ENCODE assay signal across 18 mouse cellular contexts in the genomic region with DNA sequence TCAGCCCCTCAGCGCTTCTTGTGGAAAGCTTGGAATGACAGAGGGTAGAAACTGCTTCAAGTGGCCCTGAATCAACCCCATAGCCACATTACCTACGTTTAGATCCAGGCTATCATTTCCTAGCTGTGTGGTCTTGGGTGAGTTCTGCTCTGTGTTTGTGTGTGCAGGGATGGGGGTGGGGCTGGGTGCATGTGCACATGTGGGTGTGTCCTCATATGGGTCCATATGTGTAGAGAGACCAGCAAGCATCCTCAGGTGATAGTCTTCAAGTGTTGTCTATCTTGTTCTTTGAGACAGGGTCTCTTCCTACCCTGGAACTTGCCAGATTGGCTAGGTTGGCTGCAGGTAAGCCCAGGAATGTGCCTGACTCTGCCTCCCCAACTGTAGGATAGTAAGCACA. TPM values are rescaled to one million over a fixed set of nuclear protein-coding genes. Genes with fewer than 3 reads are reported as not detected.
A peak's percentile ranks its signal among the peaks of the same experiment; 100 is the strongest.
DNase-seq lines count a peak whose midpoint lies in the region; ATAC-seq and TF ChIP-seq lines count a peak whose summit lies in the region.
"Had no signal": no experiment of that assay in that cellular context is flagged by ENCODE, and none has a peak within 500 bp of the region (broad histone marks: within the 10 kb centered on the region; RNA-seq: fewer than 3 reads in every experiment).

No protein-coding gene starts in this region.

- peak overlapping the region; percentile 55; the same call in 1 of the 2 replicates for H3K27ac ChIP-seq in kidney, embryonic 16.5 days (ENCODE audit: low read length)
- peak overlapping the region; percentile 99 for H3K27ac ChIP-seq in intestine, embryonic 15.5 days
- H3K27ac ChIP-seq in small intestine, adult 2 months (ENCODE audit: insufficient read depth, low read depth, low read length) = peak overlapping the region; percentile 82
- H3K27ac ChIP-seq in hindbrain, embryonic 13.5 days = no peak overlapping the region
- H3K27ac ChIP-seq: embryonic facial prominence, embryonic 12.5 days; forebrain, embryonic 15.5 days; hindbrain, embryonic 14.5 days had no signal

- no peak overlapping the region for H3K9ac ChIP-seq in kidney, embryonic 16.5 days (replicated peaks; ENCODE audit: low read length)
- no peak overlapping the region for H3K9ac ChIP-seq in intestine, embryonic 15.5 days
- no peak overlapping the region for H3K9ac ChIP-seq in hindbrain, embryonic 13.5 days
- H3K9ac ChIP-seq: embryonic facial prominence, embryonic 12.5 days; forebrain, embryonic 15.5 days; hindbrain, embryonic 14.5 days had no signal

- H3K4me3 ChIP-seq in kidney, embryonic 16.5 days (ENCODE audit: low read length) = no peak overlapping the region
- H3K4me3 ChIP-seq in intestine, embryonic 15.5 days (replicated peaks) = no peak overlapping the region
- H3K4me3 ChIP-seq in small intestine, adult 2 months (ENCODE audit: low read depth, low read length) = no peak overlapping the region
- H3K4me3 ChIP-seq in hindbrain, embryonic 13.5 days = no peak overlapping the region
- H3K4me3 ChIP-seq: embryonic facial prominence, embryonic 12.5 days; forebrain, embryonic 15.5 days had no signal

- ATAC-seq in kidney, embryonic 16.5 days (ENCODE audit: low FRiP score, low TSS enrichment) = no peak
- ATAC-seq in intestine, embryonic 15.5 days = no peak
- ATAC-seq in hindbrain, embryonic 13.5 days (ENCODE audit: low FRiP score) = no peak
- ATAC-seq: activated CD4-positive, CD25-positive, alpha-beta regulatory T cell, adult 4 months; forebrain, embryonic 15.5 days; Patski had no signal

- peak; percentile 53 for DNase-seq in cerebellum, adult 9-11 months
- DNase-seq in cerebellum, adult 18-20 months = no peak
- DNase-seq in kidney, postnatal 25 days = no peak
- DNase-seq in ovary, postnatal 10 days (ENCODE audit: low spot score) = no peak
- DNase-seq: cerebellum, adult 11-12 months; gastrocnemius, postnatal 36 days; heart, adult 11 months; heart, postnatal 10 days had no signal

- no peaks in the 10 kb centered on the region for H3K27me3 ChIP-seq in kidney, embryonic 16.5 days (ENCODE audit: insufficient read depth, low read length)
- no peaks in the 10 kb centered on the region for H3K27me3 ChIP-seq in intestine, embryonic 15.5 days (replicated peaks)
- H3K27me3 ChIP-seq in small intestine, adult 2 months (ENCODE audit: control insufficient read depth, insufficient read depth, low read length) = no peaks in the 10 kb centered on the region
- no peaks in the 10 kb centered on the region for H3K27me3 ChIP-seq in hindbrain, embryonic 13.5 days
- H3K27me3 ChIP-seq: CH12.LX; embryonic facial prominence, embryonic 12.5 days; forebrain, embryonic 15.5 days; Patski had no signal

- H3K4me1 ChIP-seq in kidney, embryonic 16.5 days (ENCODE audit: insufficient read depth, low read length) = peaks cover 24% of the 10 kb centered on the region
- H3K4me1 ChIP-seq in intestine, embryonic 15.5 days (replicated peaks) = peaks cover 14% of the 10 kb centered on the region
- H3K4me1 ChIP-seq in small intestine, adult 2 months (ENCODE audit: control insufficient read depth, insufficient read depth, insufficient read length, low read length) = peaks cover 39% of the 10 kb centered on the region
- peaks cover 22% of the 10 kb centered on the region for H3K4me1 ChIP-seq in hindbrain, embryonic 13.5 days (replicated peaks)

- H3K4me2 ChIP-seq in kidney, embryonic 16.5 days (replicated peaks; ENCODE audit: low read depth, low read length) = no peak overlapping the region
- no peak overlapping the region for H3K4me2 ChIP-seq in intestine, embryonic 15.5 days (replicated peaks)
- H3K4me2 ChIP-seq in hindbrain, embryonic 13.5 days = no peak overlapping the region
- H3K4me2 ChIP-seq: embryonic facial prominence, embryonic 12.5 days; forebrain, embryonic 15.5 days; hindbrain, embryonic 14.5 days had no signal

- H3K36me3 ChIP-seq in kidney, embryonic 16.5 days (ENCODE audit: insufficient read depth, low read length) = no peaks in the 10 kb centered on the region
- H3K36me3 ChIP-seq in intestine, embryonic 15.5 days = no peaks in the 10 kb centered on the region
- H3K36me3 ChIP-seq in small intestine, adult 2 months (ENCODE audit: control insufficient read depth, insufficient read depth, low read length) = no peaks in the 10 kb centered on the region
- H3K36me3 ChIP-seq in hindbrain, embryonic 13.5 days = no peaks in the 10 kb centered on the region
- H3K36me3 ChIP-seq: embryonic facial prominence, embryonic 12.5 days; forebrain, embryonic 15.5 days had no signal

- no peaks in the 10 kb centered on the region for H3K9me3 ChIP-seq in kidney, embryonic 16.5 days (ENCODE audit: low read length)
- H3K9me3 ChIP-seq in intestine, embryonic 15.5 days = no peaks in the 10 kb centered on the region
- no peaks in the 10 kb centered on the region for H3K9me3 ChIP-seq in hindbrain, embryonic 13.5 days
- H3K9me3 ChIP-seq: embryonic facial prominence, embryonic 12.5 days; forebrain, embryonic 15.5 days had no signal

- WGBS in kidney, embryonic 16.5 days = 88% methylated on average over 2 of the region's 2 CpGs
- WGBS in intestine, embryonic 15.5 days = 80% methylated on average over 2 of the region's 2 CpGs
- 65% methylated on average over 2 of the region's 2 CpGs for WGBS in small intestine, adult 2 months
- WGBS in hindbrain, embryonic 13.5 days = 94% methylated on average over 2 of the region's 2 CpGs

- no peak for TF ChIP-seq POLR2A in small intestine, adult 2 months (IDR thresholded peaks at IDR 0.05; ENCODE audit: low read depth, low read length)

- TF ChIP-seq CTCF in small intestine, adult 2 months (IDR thresholded peaks at IDR 0.05; ENCODE audit: extremely low read depth, insufficient read length, insufficient replicate concordance, low read depth, low read length) = no peak

RNA-seq across cellular contexts. Expression of a gene that starts 2.3 kb away (rescaled TPM):
- 58.0 and 65.6 TPM in 2 replicates for polyA plus RNA-seq in kidney, embryonic 16.5 days (2015; fragmentation: Nextera tagmentation; extraction: Ambion mirVana)
- 63.3 and 68.5 TPM in 2 replicates for polyA plus RNA-seq in intestine, embryonic 15.5 days (2015; fragmentation: Nextera tagmentation; extraction: Ambion mirVana)
- 85.2 and 214 TPM in 2 replicates for polyA plus RNA-seq in small intestine, adult 2 months (2012; rRNA removed)
- 52.9 TPM in 2 replicates for polyA plus RNA-seq in hindbrain, embryonic 13.5 days (2015; fragmentation: Nextera tagmentation; extraction: Ambion mirVana)

RNA-seq across cellular contexts. Expression of a gene that starts 57.7 kb away (rescaled TPM):
- polyA plus RNA-seq in kidney, embryonic 16.5 days (2015; fragmentation: Nextera tagmentation; extraction: Ambion mirVana) = 56.1 and 62.7 TPM in 2 replicates
- polyA plus RNA-seq in intestine, embryonic 15.5 days (2015; fragmentation: Nextera tagmentation; extraction: Ambion mirVana) = 50.9 and 56.3 TPM in 2 replicates
- polyA plus RNA-seq in small intestine, adult 2 months (2012; rRNA removed) = 107 and 148 TPM in 2 replicates
- polyA plus RNA-seq in hindbrain, embryonic 13.5 days (2015; fragmentation: Nextera tagmentation; extraction: Ambion mirVana) = 15.0 and 15.8 TPM in 2 replicates
